Mouse (Mus musculus): ENCODE measurements around the gene Casr. TPM values are rescaled to one million over a fixed set of nuclear protein-coding genes. Genes with fewer than 3 reads are reported as not detected.

Casr gene
- polyA plus RNA-seq, 1 experiment from 2014 or later = 0.04 TPM

- 61% methylated on average over 4 of the region's 4 CpGs for WGBS
- H3K4me2 ChIP-seq (replicated peaks) = no peak overlapping the region
- no peak overlapping the region for H3K9ac ChIP-seq (replicated peaks)
- H3K4me3 ChIP-seq = no peak overlapping the region
- no peaks in the 10 kb centered on the region for H3K36me3 ChIP-seq
- no peak overlapping the region for H3K27ac ChIP-seq (replicated peaks)
- no peaks in the 10 kb centered on the region for H3K4me1 ChIP-seq
- no peaks in the 10 kb centered on the region for H3K9me3 ChIP-seq
- ATAC-seq (ENCODE audit: low FRiP score, low read depth) = no peak
- no peaks in the 10 kb centered on the region for H3K27me3 ChIP-seq
These were observed 56.0 kb downstream of the Casr start for GRCm38 (mm10) chr16:36505913-36506312.

DNA sequence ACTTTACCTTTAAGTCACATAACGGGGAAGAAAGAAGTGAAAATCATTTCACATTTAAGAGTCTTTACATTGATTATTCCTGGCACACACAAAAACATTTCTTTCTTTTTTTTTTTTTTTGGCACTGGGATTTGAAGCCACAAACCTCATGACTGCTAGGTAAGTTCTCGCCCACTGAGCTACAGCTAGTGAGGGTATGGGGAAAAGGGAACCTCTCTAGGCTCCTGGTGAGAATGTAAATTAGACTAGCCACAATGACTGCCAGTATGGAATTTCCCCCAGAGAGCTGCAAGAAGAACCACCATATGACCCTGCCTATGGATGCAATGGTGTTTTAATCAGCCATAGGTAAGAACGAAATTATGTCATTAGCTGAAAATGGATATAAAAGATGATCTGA lies 56.8 kb downstream of the Casr start:
- Histone ChIP-seq H3K9ac (replicated peaks) (no peak overlapping the region), H3K4me1 (no peaks in the 10 kb centered on the region), H3K36me3 (no peaks in the 10 kb centered on the region), H3K9me3 (no peaks in the 10 kb centered on the region), H3K27ac (replicated peaks) (no peak overlapping the region), H3K27me3 (no peaks in the 10 kb centered on the region), H3K4me3 (no peak overlapping the region), H3K4me2 (replicated peaks) (no peak overlapping the region)
- no peak for ATAC-seq (ENCODE audit: low FRiP score, low read depth)
- 80% methylated on average over 3 of the region's 3 CpGs for WGBS

DNA sequence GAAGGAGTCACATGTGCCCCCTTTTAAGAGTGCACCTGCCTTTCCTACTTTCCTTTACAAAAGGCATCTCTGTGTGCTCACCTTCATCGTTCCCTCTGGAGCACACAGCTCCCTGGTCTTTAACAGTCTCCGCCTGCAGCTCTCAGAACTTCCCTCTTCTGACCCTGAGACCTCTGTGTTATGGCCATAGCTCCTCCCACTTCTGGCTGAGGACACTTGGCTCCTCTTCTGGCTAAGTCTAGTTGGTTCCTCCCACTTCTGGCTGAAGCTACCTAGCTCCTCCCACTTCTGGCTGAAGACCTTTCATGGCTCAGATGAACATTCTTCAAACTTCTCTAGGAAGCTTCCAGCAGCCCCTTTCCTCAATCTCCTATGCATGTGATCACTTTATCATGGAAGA lies 59.7 kb downstream of the Casr start:
- no peak overlapping the region for H3K27ac ChIP-seq (replicated peaks)
- 83% methylated on average over 2 of the region's 2 CpGs for WGBS
- ATAC-seq (ENCODE audit: low FRiP score, low read depth) = no peak
- H3K9ac ChIP-seq (replicated peaks) = no peak overlapping the region
- H3K9me3 ChIP-seq = no peaks in the 10 kb centered on the region
- no peaks in the 10 kb centered on the region for H3K36me3 ChIP-seq
- H3K27me3 ChIP-seq = no peaks in the 10 kb centered on the region
- H3K4me2 ChIP-seq (replicated peaks) = no peak overlapping the region
- H3K4me3 ChIP-seq = no peak overlapping the region
- no peaks in the 10 kb centered on the region for H3K4me1 ChIP-seq

GRCm38 (mm10) chr16:36492420-36492819 lies 69.5 kb downstream of the Casr start:
- Histone ChIP-seq H3K36me3 (no peaks in the 10 kb centered on the region), H3K9ac (replicated peaks) (no peak overlapping the region), H3K27me3 (no peaks in the 10 kb centered on the region), H3K4me1 (no peaks in the 10 kb centered on the region), H3K9me3 (no peaks in the 10 kb centered on the region), H3K4me3 (no peak overlapping the region), H3K4me2 (replicated peaks) (no peak overlapping the region), H3K27ac (replicated peaks) (no peak overlapping the region)
- ATAC-seq (ENCODE audit: low FRiP score, low read depth) = no peak
- WGBS = 89% methylated on average over 1 of the region's 1 CpGs

DNA sequence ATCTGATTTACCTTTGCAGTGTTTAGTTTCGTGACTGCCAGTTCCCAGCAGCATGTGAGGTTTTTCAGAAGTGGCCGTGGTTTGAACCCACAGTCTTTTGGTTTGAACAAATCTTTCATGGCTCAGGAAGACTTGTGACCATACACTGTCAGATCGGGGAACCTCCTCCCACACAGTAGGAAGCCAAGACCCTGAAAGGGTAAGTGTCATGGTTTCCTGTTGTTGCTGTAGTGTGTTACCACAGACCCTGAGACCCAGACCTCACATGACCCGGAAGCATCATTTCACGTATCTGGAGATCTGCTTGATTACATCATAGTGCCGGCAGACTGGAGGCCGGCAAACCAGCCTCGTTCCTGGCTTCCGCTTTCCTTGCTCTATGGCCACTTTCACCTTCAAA lies 85.1 kb downstream of the Casr start:
- 88% methylated on average over 9 of the region's 9 CpGs for WGBS
- H3K36me3 ChIP-seq = no peaks in the 10 kb centered on the region
- no peaks in the 10 kb centered on the region for H3K4me1 ChIP-seq
- no peak overlapping the region for H3K9ac ChIP-seq (replicated peaks)
- H3K4me3 ChIP-seq = no peak overlapping the region
- no peaks in the 10 kb centered on the region for H3K9me3 ChIP-seq
- H3K27ac ChIP-seq (replicated peaks) = no peak overlapping the region
- H3K4me2 ChIP-seq (replicated peaks) = no peak overlapping the region
- peaks cover 15% of the 10 kb centered on the region; the same call in 1 of the 2 replicates for H3K27me3 ChIP-seq
- ATAC-seq (ENCODE audit: low FRiP score, low read depth) = no peak

DNA sequence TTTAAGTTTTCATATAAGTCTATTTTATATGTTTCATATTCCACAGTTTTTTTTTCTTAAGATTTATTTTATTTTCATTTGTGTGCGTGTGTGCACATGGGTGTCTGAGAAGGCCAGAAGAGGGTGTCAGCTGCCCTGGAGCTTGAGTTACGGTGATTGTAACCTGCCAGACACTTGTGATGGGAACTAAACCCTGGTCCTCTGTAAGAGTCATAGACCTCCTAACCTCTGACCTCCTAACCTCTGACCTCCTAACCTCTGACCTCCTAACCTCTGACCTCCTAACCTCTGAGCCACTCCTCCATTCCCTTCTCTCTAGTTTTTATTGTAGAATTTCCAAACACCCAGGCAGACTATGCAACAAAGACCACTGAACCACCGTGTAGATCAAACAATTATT lies 86.4 kb downstream of the Casr start:
- WGBS = 92% methylated on average over 3 of the region's 3 CpGs
- no peak overlapping the region for H3K4me2 ChIP-seq (replicated peaks)
- no peak overlapping the region for H3K27ac ChIP-seq (replicated peaks)
- no peaks in the 10 kb centered on the region for H3K4me1 ChIP-seq
- no peak for ATAC-seq (ENCODE audit: low FRiP score, low read depth)
- no peak overlapping the region for H3K9ac ChIP-seq (replicated peaks)
- H3K4me3 ChIP-seq = no peak overlapping the region
- peaks cover 15% of the 10 kb centered on the region; the same call in 1 of the 2 replicates for H3K27me3 ChIP-seq
- H3K36me3 ChIP-seq = no peaks in the 10 kb centered on the region
- no peaks in the 10 kb centered on the region for H3K9me3 ChIP-seq

DNA sequence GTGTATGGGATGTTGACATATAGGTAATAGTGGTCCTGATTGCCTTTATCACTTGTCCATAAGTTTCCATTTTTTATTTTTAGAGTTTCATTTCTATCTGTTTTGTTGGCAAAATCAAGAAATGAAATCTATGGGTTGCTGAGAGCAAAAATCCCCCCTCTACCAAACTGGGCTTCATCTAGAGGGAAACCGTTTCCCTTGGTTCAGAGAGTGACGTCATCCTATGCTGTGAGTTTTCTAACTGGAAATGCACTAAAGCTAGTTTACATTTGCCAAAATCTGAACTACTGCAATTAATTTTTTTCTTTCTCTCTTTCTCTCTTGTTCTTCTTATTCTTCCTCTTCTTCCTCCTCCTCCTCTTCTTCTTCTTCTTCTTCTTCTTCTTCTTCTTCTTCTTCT lies 87.1 kb downstream of the Casr start:
- H3K4me2 ChIP-seq (replicated peaks) = no peak overlapping the region
- peaks cover 15% of the 10 kb centered on the region; the same call in 1 of the 2 replicates for H3K27me3 ChIP-seq
- H3K9me3 ChIP-seq = no peaks in the 10 kb centered on the region
- H3K9ac ChIP-seq (replicated peaks) = no peak overlapping the region
- no peak for ATAC-seq (ENCODE audit: low FRiP score, low read depth)
- no peak overlapping the region for H3K4me3 ChIP-seq
- 86% methylated on average over 2 of the region's 2 CpGs for WGBS
- no peaks in the 10 kb centered on the region for H3K4me1 ChIP-seq
- no peaks in the 10 kb centered on the region for H3K36me3 ChIP-seq
- no peak overlapping the region for H3K27ac ChIP-seq (replicated peaks)

DNA sequence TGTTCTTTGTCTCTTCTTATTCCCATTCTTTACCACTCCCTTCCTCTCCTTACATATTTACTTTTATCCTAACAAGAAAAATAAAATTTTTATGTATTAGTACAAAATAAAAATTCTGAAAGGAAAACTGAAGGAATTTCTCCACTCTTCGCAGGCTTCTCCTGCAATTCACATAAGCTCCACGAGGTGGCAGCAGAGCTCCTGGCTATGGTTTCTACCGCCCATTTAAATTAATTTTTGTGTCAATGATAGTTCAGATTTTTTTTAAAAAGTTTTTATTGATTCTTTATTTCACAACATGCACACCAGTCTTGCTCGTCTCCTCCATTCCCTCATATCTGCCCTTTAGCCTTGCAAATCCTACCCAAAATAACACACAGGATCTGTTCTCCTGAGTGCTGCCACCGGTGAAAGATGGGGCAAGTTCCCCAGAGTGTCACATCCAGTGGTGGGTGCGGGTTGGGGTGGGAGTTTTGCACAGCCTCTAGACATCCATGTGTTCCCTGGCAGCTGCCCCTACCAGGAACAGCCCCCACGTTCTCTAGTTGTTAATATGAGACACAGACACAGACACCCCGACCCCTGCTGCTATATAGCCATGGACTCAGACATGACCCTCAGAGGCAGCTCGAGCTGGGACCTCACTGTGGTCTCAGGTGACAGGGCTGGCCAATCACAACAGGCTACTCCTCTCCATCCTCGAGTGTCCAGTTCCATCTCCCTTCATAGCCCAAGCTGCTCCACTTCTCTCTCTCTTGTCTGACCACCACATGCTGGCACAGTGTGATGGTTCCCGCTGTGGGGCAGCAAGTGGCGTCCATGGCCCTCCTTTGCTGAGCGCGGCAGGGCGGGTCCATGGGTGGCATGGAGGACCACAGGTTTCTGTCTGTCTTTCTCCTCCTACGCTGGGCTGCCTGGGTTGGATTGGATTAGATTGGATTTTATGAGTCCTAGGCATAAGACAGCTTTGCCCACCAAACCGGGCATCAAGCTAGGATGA lies 88.4 kb downstream of the Casr start:
- no peak overlapping the region for H3K4me3 ChIP-seq
- WGBS = 58% methylated on average over 17 of the region's 17 CpGs
- H3K27ac ChIP-seq (replicated peaks) = no peak overlapping the region
- peak; percentile 28; the same call in 1 of the 2 replicates for ATAC-seq (ENCODE audit: low FRiP score, low read depth)
- no peak overlapping the region for H3K4me2 ChIP-seq (replicated peaks)
- peaks cover 15% of the 10 kb centered on the region; the same call in 1 of the 2 replicates for H3K27me3 ChIP-seq
- H3K36me3 ChIP-seq = no peaks in the 10 kb centered on the region
- H3K9ac ChIP-seq (replicated peaks) = no peak overlapping the region
- no peaks in the 10 kb centered on the region for H3K4me1 ChIP-seq
- 0 out of 2 replicates have a peak, but pooled peaks cover 2% of the 10 kb centered on the region for H3K9me3 ChIP-seq

DNA sequence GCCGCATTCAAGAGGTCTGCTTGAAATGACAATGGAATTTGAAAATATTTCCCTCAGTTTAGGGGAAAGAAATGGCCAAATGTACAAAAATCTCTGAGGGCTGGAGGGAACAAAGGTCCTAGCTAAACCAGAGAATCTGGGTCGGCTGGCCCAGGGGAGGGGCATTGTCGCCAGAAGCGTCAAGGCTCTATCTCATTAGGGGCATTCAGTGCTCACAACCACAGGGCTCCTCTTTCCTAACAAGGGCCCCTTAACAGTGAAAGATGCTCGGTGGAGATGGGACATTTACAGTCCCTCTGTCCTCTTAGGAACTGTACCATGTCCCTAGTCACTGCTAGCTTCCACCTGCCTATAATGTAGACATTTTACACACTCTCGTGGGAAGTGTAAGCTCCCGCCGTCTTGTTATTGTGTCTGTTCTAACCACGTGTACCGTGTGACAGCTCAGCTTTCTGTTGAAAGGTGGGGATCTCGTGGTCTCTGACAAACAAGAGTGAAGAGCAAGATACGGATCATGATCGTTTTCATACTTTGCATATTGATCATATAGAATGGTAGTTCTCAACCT lies 90.8 kb downstream of the Casr start:
- WGBS = 41% methylated on average over 13 of the region's 13 CpGs
- Histone ChIP-seq H3K27ac (replicated peaks) (no peak overlapping the region), H3K36me3 (no peaks in the 10 kb centered on the region), H3K4me1 (no peaks in the 10 kb centered on the region), H3K27me3 (peaks cover 18% of the 10 kb centered on the region; the same call in 1 of the 2 replicates), H3K9me3 (0 out of 2 replicates have a peak, but pooled peaks cover 2% of the 10 kb centered on the region), H3K4me3 (no peak overlapping the region), H3K9ac (replicated peaks) (no peak overlapping the region), H3K4me2 (replicated peaks) (peak overlapping the region; percentile 17; the same call in 1 of the 2 replicates)
- peak; percentile 35; the same call in 1 of the 2 replicates for ATAC-seq (ENCODE audit: low FRiP score, low read depth)

- no peak overlapping the region for H3K9ac ChIP-seq (replicated peaks)
- no peaks in the 10 kb centered on the region for H3K4me1 ChIP-seq
- H3K4me2 ChIP-seq (replicated peaks) = no peak overlapping the region
- no peaks in the 10 kb centered on the region for H3K36me3 ChIP-seq
- H3K27me3 ChIP-seq = peaks cover 18% of the 10 kb centered on the region; the same call in 1 of the 2 replicates
- H3K9me3 ChIP-seq = 0 out of 2 replicates have a peak, but pooled peaks cover 2% of the 10 kb centered on the region
- no peak overlapping the region for H3K4me3 ChIP-seq
- no peak overlapping the region for H3K27ac ChIP-seq (replicated peaks)
- 12% methylated on average over 2 of the region's 2 CpGs for WGBS
- ATAC-seq (ENCODE audit: low FRiP score, low read depth) = no peak
These were observed 91.9 kb downstream of the Casr start for GRCm38 (mm10) chr16:36469955-36470478.

GRCm38 (mm10) chr16:36469367-36469766 lies 92.6 kb downstream of the Casr start:
- no peak overlapping the region for H3K4me2 ChIP-seq (replicated peaks)
- H3K9ac ChIP-seq (replicated peaks) = no peak overlapping the region
- no peak overlapping the region for H3K27ac ChIP-seq (replicated peaks)
- H3K4me1 ChIP-seq = no peaks in the 10 kb centered on the region
- H3K27me3 ChIP-seq = peaks cover 18% of the 10 kb centered on the region; the same call in 1 of the 2 replicates
- no peaks in the 10 kb centered on the region for H3K36me3 ChIP-seq
- 0 out of 2 replicates have a peak, but pooled peaks cover 2% of the 10 kb centered on the region for H3K9me3 ChIP-seq
- 90% methylated on average over 9 of the region's 9 CpGs for WGBS
- no peak overlapping the region for H3K4me3 ChIP-seq
- ATAC-seq (ENCODE audit: low FRiP score, low read depth) = no peak

DNA sequence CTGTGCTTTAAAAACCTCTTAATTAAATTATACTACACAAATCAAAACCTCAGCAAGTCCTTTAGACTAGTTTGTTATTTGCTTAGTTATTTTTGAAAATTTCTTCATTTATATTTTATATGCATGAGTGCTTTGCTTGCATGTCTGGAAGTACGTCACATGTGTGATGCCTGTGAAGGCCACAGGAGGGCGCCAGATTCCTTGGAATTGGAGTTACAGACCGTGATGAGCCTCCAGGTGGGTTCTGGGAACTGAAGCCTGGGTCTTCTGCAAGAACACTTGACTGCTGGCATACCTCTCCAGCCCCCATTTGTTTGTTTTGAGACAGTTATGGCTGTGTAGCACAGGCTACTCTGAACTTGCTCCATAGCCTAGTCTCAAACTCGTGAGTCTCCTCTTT lies 93.1 kb downstream of the Casr start:
- no peak for ATAC-seq (ENCODE audit: low FRiP score, low read depth)
- 0 out of 2 replicates have a peak, but pooled peaks cover 2% of the 10 kb centered on the region for H3K9me3 ChIP-seq
- no peak overlapping the region for H3K4me2 ChIP-seq (replicated peaks)
- no peaks in the 10 kb centered on the region for H3K4me1 ChIP-seq
- H3K36me3 ChIP-seq = no peaks in the 10 kb centered on the region
- H3K27me3 ChIP-seq = peaks cover 19% of the 10 kb centered on the region; the same call in 1 of the 2 replicates
- no peak overlapping the region for H3K9ac ChIP-seq (replicated peaks)
- H3K4me3 ChIP-seq = no peak overlapping the region
- H3K27ac ChIP-seq (replicated peaks) = no peak overlapping the region
- whole genome bisulfite sequencing = 68% methylated on average over 4 of the region's 4 CpGs

Data from midbrain, embryonic 12.5 days (tissue).